Mouse (Mus musculus): ENCODE results near the gene Mapk8ip1. TPM values are rescaled to one million over a fixed set of nuclear protein-coding genes. Genes with fewer than 3 reads are reported as not detected.
A peak's percentile ranks its signal among the peaks of the same experiment; 100 is the strongest.

The Mapk8ip1 gene
- total and polyA plus RNA-seq, 3 experiments, result 3.8 to 7.1 (median 4.5) TPM

GRCm38 (mm10) chr2:92374514-92374913, 26.5 kb downstream of the Mapk8ip1 start, which contains the start of the genes Pex16 and Large2:
Gene Pex16, plus strand, starts transcription at chr2:92374676.
Gene Large2, minus strand, starts transcription at chr2:92374869.
- TF ChIP-seq CTCF (IDR thresholded peaks at IDR 0.05) (no peak), POLR2A (IDR thresholded peaks at IDR 0.05; ENCODE audit: insufficient read depth, low read depth, low read length) (no peak; the same call in 1 of the 2 replicates), EP300 (IDR thresholded peaks at IDR 0.05; ENCODE audit: insufficient read depth, low read depth, low read length) (no peak)
- intact Hi-C loops (cut with DNase I), result loop anchor here (2.0 kb wide), 1 partner anchor 60 kb away; the partner anchor contains the start of gene Cry2
- Histone ChIP-seq H3K27me3 (ENCODE audit: control insufficient read depth, insufficient read depth, low read length) (peaks cover 11% of the 10 kb centered on the region), H3K4me1 (ENCODE audit: control insufficient read depth, insufficient read depth, low read length) (peaks cover 5% of the 10 kb centered on the region), H3K79me2 (replicated peaks; ENCODE audit: control insufficient read depth, insufficient read depth, low read length) (no peaks in the 10 kb centered on the region), H3K27ac (peak within 1 kb of the TSS; percentile 93), H3K4me3 (peak within 1 kb of the TSS; percentile 81), H3K36me3 (ENCODE audit: control insufficient read depth, insufficient read depth, low read length) (no peaks in the 10 kb centered on the region), H3K9ac (ENCODE audit: low read depth, low read length) (peak within 1 kb of the TSS; percentile 62)
- peak in 1 of 2 experiments; percentile 40 for DNase-seq
- 2% methylated on average over 16 of the region's 16 CpGs for WGBS

- Histone ChIP-seq H3K4me3 (no peak overlapping the region), H3K79me2 (replicated peaks; ENCODE audit: control insufficient read depth, insufficient read depth, low read length) (no peaks in the 10 kb centered on the region), H3K9ac (ENCODE audit: low read depth, low read length) (no peak overlapping the region), H3K27ac (peak overlapping the region; percentile 41; the same call in 1 of the 2 replicates), H3K4me1 (ENCODE audit: control insufficient read depth, insufficient read depth, low read length) (peaks cover 5% of the 10 kb centered on the region), H3K36me3 (ENCODE audit: control insufficient read depth, insufficient read depth, low read length) (no peaks in the 10 kb centered on the region), H3K27me3 (ENCODE audit: control insufficient read depth, insufficient read depth, low read length) (peaks cover 11% of the 10 kb centered on the region)
- DNase-seq, result no peak
- no peak for TF ChIP-seq EP300 (IDR thresholded peaks at IDR 0.05; ENCODE audit: insufficient read depth, low read depth, low read length)
- TF ChIP-seq CTCF (IDR thresholded peaks at IDR 0.05), result no peak
- no peak for TF ChIP-seq POLR2A (IDR thresholded peaks at IDR 0.05; ENCODE audit: insufficient read depth, low read depth, low read length)
- intact Hi-C loops (cut with DNase I), result no loop called here
- WGBS, result 76% methylated on average over 11 of the region's 11 CpGs
Observed at GRCm38 (mm10) chr2:92373437-92373813, 27.6 kb downstream of the Mapk8ip1 start.

- peak; percentile 48 to 59 for DNase-seq
- intact Hi-C loops (cut with DNase I), result no loop called here
- Histone ChIP-seq H3K9ac (ENCODE audit: low read depth, low read length) (no peak overlapping the region), H3K4me1 (ENCODE audit: control insufficient read depth, insufficient read depth, low read length) (peaks cover 5% of the 10 kb centered on the region), H3K27me3 (ENCODE audit: control insufficient read depth, insufficient read depth, low read length) (peaks cover 11% of the 10 kb centered on the region), H3K36me3 (ENCODE audit: control insufficient read depth, insufficient read depth, low read length) (no peaks in the 10 kb centered on the region), H3K79me2 (replicated peaks; ENCODE audit: control insufficient read depth, insufficient read depth, low read length) (no peaks in the 10 kb centered on the region), H3K27ac (no peak overlapping the region; the same call in 1 of the 2 replicates), H3K4me3 (no peak overlapping the region)
- TF ChIP-seq CTCF (IDR thresholded peaks at IDR 0.05), result no peak
- TF ChIP-seq POLR2A (IDR thresholded peaks at IDR 0.05; ENCODE audit: insufficient read depth, low read depth, low read length), result no peak
- TF ChIP-seq EP300 (IDR thresholded peaks at IDR 0.05; ENCODE audit: insufficient read depth, low read depth, low read length), result no peak
- WGBS, result 55% methylated on average over 9 of the region's 9 CpGs
Observed at GRCm38 (mm10) chr2:92372767-92373436, 28.2 kb downstream of the Mapk8ip1 start.

GRCm38 (mm10) chr2:92371971-92372690, 28.9 kb downstream of the Mapk8ip1 start:
- Histone ChIP-seq H3K27ac (no peak overlapping the region), H3K4me3 (no peak overlapping the region), H3K4me1 (ENCODE audit: control insufficient read depth, insufficient read depth, low read length) (peaks cover 5% of the 10 kb centered on the region), H3K9ac (ENCODE audit: low read depth, low read length) (no peak overlapping the region), H3K27me3 (ENCODE audit: control insufficient read depth, insufficient read depth, low read length) (peaks cover 11% of the 10 kb centered on the region), H3K36me3 (ENCODE audit: control insufficient read depth, insufficient read depth, low read length) (no peaks in the 10 kb centered on the region), H3K79me2 (replicated peaks; ENCODE audit: control insufficient read depth, insufficient read depth, low read length) (no peaks in the 10 kb centered on the region)
- 52% methylated on average over 10 of the region's 10 CpGs for WGBS
- DNase-seq, result no peak
- intact Hi-C loops (cut with DNase I), result no loop called here
- no peak for TF ChIP-seq CTCF (IDR thresholded peaks at IDR 0.05)
- no peak for TF ChIP-seq EP300 (IDR thresholded peaks at IDR 0.05; ENCODE audit: insufficient read depth, low read depth, low read length)
- TF ChIP-seq POLR2A (IDR thresholded peaks at IDR 0.05; ENCODE audit: insufficient read depth, low read depth, low read length), result no peak

- no peak for DNase-seq
- peak overlapping the region; percentile 34; the same call in 1 of the 2 replicates for H3K4me3 ChIP-seq
- TF ChIP-seq EP300 (IDR thresholded peaks at IDR 0.05; ENCODE audit: insufficient read depth, low read depth, low read length), result no peak
- no peak for TF ChIP-seq CTCF (IDR thresholded peaks at IDR 0.05)
- no peak for TF ChIP-seq POLR2A (IDR thresholded peaks at IDR 0.05; ENCODE audit: insufficient read depth, low read depth, low read length)
- peak overlapping the region; percentile 35; the same call in 1 of the 2 replicates for H3K9ac ChIP-seq (ENCODE audit: low read depth, low read length)
- H3K27me3 ChIP-seq (ENCODE audit: control insufficient read depth, insufficient read depth, low read length), result peaks cover 11% of the 10 kb centered on the region
- H3K79me2 ChIP-seq (replicated peaks; ENCODE audit: control insufficient read depth, insufficient read depth, low read length), result no peaks in the 10 kb centered on the region
- no peaks in the 10 kb centered on the region for H3K36me3 ChIP-seq (ENCODE audit: control insufficient read depth, insufficient read depth, low read length)
- intact Hi-C loops (cut with DNase I), result no loop called here
- no peak overlapping the region for H3K27ac ChIP-seq
- H3K4me1 ChIP-seq (ENCODE audit: control insufficient read depth, insufficient read depth, low read length), result peaks cover 5% of the 10 kb centered on the region
- WGBS, result 10% methylated on average over 45 of the region's 45 CpGs
Observed at GRCm38 (mm10) chr2:92370821-92371805, 29.9 kb downstream of the Mapk8ip1 start.
